Mouse (Mus musculus) fibroblast of lung, adult 2 months (primary cell): ENCODE data around the gene Exosc7.

Source experiments
- DNase-seq: peaks from one replicate; pipeline ENCODE4 v3.0.0-alpha.2; 2011; ENCODE audit warnings: low read depth

Exosc7 gene

DNA sequence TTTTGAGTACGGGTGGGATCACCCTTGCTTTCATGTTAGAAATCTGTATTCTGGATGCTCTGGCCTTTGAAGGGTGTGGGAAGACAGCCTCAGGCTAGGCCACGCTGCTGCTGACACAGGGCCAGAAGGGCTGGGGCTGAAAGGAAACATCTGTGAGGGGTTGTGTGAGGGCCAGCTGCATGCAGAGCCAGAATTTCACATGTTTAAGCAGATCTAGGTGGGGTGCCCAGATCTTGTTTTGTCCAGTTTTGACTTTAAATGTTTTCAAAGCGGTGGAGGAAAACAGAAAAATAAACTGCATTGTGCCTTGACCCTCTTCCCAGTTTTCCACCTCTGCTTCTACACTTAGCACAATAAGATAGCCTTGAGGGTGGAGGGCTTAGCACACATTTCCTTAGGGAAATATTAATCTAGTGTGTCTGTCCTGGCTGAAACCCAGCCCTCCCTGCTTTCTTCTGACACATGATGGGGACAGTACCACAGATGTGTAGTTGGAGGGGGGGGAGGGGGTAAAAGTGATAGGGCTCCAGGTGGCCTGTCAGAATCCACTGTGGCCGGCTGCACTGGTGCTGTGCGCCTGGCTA lies 26.0 kb downstream of the Exosc7 start:
- DNase-seq: peak; percentile 65

DNA sequence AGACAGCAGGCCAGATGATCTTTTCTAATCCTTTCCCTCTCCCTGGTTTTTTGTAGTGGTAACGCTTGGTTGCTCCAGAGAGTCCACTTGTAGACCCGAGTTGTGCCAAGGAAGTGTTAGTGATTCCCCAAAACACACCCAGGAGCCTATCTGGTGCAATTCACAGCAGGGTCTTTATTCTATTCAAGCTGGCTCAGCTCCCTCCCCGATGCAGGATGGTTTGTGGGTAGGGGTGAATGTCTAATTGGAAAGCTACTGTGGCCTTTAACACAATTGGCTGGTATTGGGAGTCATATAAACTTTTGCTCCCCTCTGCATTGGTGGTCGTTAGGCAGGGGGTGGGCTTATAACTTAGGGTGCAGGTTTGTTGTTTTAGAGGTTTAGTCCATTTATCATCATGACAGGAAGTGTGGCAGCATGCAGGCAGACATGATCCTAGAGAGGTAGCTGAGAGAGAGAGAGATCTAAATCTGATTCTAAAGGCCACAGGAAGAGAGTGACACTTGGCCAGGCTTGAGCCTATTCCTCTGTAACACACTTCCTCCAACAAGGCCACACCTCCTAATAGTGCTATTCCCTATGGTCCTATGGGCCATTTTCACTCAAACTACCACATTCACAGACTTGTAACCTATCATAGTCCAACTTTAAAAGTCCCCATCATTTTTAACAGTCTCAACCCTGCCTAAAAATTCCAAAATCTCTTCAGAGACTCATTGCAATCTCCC lies 27.0 kb downstream of the Exosc7 start:
- DNase-seq: no peak

DNA sequence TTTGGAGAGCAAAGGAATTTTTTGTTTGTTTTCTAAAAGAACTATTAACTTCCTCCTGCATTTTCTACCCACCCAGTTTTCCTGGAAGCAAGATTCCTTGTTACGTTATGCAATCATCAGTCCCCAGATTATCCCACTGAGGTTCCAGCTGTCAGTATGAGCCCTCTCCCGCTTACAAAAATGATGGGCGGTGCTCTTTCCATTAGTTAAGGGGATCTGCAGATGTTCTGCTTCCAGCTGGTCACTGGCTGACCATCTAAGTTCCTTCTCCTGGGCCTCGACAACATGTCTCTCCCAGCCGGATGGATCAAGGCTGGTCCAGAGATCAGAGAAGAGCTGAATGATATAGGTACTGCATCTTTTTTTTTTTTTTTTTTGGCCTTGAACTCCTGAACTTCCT lies 35.4 kb downstream of the Exosc7 start:
- DNase-seq: no peak

DNA sequence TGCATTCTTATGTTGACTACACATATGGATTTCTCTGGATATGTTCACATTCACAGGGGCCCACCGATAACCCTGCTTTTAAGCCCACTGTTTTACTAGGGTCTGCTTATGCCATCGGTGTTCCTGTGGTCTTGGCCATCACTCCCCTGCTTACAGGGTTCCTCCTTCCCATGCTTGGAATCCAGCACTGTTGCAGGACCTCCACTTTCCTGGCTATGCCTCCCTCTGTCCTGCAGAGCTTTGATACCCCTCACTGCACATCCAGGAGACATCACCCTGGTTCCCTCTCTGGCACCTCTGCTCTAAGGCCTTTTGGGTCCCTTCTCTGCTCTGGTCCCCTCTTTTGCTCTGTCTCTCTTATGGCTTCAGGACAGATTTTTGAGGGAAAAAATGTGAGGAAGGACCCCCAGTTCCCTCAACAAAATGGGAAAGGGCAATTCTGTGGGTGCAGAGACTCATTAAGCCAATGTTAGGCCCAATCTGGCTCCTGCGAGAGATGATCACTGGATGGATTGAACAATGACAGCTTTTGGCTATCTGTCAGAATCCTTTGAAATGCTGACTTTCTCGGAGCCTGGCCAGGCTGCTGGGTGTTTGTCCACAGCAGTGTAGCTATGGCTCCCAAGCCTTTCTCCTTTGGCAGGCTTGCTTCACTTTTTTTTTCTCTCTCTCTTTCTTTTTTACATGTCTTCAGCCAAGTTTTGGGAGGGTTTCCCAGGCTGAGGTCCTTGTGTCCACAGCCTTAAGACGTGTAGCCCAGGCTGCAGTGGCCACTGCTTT lies 37.4 kb downstream of the Exosc7 start, which contains the start of gene Clec3b:
TSS of gene Clec3b (plus strand) at position 706 of the 780 bp plus-strand sequence.
- no peak for DNase-seq

DNA sequence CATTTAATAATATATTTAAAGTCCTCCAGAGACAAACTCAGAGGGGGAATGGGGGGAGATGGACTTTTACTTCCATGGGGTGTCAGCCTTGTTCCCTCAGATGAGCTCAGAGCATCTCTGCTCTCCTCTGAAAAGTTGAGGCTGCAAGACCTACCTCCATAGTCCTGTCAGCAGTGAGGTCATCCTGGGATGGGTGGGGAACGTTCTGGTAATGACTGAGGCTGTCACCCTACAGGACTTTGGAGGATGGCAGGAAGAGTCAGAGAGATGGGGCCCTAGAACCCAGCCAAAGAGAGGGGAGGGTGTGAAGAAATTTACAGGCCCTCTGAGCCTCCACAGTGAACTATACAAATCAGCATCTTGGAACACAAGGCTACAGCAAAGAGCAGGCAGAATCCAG lies 38.5 kb downstream of the Exosc7 start:
- no peak for DNase-seq

DNA sequence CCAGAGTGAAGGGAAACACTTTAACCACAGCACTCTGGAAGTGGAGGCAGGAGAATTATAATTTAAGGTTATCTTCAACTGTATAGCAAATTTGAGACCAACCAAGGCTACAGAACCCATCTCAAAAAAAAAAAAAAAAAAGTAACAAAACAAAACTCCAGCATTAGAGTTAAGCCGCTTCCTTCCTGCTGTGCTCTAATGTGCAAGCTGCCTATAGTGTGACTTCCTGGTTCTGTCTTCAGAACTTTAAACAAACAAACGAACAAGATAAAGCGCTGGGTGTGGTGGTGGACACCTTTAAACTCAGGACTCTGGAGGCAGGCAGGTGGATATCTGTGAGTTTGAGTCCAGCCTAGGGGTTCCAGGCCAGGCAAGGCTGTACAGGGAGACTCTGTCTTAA lies 39.0 kb downstream of the Exosc7 start:
- DNase-seq: no peak

DNA sequence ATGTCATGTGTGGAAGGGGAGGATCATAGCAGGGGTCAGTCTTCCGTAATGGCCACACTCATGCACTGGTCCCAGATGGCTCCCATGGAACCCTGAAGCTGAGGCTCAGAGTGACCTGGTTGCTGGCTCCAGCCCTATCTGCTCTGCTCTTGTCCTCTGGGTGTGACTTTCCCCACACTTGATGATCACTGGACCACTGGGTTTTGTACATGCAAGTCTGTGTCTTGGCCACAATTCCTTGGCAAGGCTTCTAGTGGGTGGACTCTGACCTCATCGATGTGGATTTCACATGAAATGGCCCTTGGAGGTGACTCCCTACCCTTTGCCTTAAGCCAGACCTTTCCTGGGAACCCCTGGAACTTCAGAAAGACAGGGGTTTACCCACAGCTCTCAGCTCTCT lies 40.1 kb downstream of the Exosc7 start:
- DNase-seq: no peak

DNA sequence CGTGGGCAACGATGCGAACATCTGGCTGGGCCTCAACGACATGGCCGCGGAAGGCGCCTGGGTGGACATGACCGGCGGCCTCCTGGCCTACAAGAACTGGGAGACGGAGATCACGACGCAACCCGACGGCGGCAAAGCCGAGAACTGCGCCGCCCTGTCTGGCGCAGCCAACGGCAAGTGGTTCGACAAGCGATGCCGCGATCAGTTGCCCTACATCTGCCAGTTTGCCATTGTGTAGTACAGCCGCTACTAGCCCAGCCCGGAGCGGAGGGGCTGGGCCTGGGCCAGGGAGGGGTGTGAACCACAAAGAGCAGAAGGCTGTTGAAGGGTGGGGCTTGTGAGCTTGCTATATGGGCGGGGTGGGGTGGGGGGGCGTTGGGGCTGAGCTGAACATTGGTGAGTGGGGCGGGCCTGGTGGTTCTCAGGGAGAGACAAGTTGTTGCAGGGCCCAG lies 43.9 kb downstream of the Exosc7 start:
- DNase-seq: no peak

DNA sequence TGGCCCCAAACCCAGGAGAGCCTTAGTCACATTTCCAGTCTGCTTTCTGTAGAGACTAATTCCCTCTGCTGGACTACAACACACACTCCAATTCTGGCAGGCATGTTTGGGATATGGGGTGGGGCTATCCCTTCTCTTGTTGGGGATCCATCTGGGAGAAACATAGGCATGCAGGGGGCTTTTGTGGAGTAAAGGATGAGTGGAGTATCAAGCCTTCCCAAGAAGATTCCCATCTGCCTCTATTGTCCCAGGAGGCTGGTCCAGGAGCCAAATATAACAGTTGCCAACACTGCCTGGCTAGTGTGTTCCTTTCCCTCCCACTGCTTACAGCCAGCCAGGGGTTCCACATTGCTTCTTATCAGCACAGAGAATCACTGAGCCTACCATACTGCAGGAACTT lies 44.7 kb downstream of the Exosc7 start:
- no peak for DNase-seq

DNA sequence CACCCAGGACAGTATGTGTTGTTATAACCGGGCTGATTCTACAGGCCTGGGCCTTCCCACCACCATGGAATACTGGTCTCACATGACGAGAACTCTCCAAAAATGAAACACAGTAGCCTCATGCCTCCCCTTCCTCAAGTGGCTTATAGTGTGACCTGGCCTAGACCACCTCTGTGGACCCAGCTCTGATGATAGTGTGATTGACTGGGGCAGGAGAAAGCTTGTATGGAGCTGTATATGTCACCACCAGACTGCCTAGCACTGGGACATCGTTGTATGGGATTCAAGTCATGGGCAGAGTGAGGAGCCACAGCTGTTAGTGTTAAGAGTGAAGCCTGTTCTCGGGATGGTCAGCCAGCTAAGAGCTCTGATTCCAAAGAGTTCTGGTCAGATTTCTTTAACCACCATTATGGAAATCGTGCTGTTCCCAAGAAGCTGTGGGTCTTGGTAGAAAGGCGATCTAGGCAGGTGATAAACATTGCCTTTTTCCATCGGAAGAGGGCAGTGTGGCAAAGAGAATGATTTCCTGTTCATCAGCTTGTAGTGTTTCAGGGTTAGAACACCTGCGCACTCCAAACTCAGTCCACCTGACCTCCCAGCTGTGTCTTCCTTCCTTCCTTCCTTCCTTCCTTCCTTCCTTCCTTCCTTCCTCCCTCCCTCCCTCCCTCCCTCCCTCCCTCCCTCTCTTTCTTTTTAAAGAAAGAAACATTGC lies 45.3 kb downstream of the Exosc7 start:
- peak; percentile 35 for DNase-seq

DNA sequence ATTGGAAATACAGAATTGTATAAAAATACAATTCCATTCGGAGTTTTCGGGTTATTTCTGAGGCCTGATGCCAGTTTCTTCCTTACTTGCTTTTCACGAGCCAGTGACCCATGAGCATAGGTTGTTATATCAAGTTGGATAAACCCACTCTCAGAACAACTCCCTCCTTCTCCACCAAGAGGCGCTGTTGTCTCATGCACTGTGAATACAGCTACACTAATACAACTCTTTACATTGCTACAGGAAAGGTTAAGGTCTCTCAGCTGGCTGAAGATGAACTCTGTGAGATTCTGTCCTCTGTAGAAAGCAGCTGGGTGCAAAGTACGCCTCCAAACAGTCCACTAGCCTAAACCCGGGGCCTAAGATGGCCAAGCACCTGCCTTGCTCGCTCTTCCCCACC lies 46.3 kb downstream of the Exosc7 start:
- DNase-seq: peak; percentile 39

DNA sequence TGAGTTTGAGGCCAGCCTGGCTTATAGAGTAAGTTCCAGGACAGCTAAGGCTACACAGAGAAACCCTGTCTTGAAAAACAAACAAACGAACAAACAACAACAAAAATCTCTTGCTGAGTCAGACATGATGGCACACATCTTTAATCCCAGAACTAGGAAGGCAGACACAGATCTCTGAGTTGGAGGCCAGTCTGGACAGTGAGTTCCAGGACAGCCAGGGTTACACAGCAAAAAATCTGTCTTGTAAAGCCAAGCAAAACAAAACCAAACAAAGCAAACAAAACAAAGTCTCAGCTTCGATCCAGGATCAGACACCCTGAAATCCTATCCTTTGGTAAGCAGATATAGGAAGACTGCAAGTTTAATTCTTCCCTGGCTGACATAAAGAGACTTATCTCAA lies 48.8 kb downstream of the Exosc7 start:
- no peak for DNase-seq

DNA sequence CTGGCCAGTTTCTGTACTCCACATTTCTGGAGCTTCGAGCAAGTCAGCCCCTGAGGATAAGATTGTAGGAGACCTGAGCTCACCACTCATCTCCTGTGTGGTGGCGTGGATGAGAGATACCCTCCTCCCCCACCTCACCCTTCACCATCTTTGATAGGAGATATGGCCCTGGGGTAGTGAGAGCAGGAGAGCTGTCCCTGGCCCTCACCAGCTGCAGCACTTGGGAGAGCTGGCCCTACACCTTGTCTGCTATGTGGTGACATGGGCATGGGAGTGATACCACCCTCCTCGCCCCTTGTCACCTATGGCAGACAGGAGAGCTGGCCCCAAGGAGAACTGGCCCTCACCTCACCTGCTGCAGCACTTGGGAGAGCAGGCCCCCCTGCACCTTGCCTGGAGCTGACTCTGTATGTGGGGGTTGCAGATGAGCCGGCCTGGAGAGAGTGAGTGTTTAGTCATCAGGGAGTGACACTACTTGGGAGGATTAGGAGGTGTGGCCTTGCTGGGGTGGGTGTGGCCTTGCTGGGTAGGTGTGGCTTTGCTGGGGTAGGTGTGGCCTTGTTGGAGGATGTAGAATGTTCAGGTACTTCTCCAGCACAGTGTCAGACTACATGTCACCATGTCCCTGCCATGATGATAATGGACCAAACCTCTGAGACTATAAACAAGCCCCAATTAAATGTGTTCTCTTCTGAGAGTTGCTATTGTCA lies 50.1 kb downstream of the Exosc7 start:
- DNase-seq: no peak

DNA sequence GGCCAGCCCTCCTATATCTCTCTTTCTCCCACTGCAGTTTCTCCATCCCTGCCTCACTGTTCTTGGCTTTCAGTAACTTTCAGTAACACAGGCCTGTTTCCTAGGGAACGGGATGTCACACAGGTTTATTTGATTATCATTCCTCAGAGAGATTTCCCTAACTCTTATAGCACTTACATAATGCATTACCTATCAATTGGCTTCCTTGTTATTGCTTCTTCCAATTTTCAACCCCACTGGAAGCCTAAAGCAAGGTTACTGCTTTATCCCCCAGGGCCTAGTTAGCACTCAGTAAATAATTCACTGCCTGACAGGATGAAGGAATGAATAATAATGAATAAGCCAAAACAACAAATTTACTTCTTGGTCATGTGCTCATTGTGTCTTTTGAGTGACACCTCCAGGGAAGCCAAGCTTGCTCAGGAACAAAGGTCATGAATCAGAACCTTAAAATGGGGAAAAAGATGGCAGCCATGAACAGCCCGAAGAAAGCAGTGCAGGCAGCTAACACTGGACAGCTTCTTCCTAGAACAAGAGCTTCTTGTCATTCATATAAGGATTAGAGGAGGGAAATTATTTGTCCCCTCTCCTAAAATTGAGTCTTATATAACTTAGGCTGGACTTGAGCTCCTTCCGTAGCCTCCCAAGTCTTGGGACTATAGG lies 52.9 kb downstream of the Exosc7 start:
- no peak for DNase-seq

DNA sequence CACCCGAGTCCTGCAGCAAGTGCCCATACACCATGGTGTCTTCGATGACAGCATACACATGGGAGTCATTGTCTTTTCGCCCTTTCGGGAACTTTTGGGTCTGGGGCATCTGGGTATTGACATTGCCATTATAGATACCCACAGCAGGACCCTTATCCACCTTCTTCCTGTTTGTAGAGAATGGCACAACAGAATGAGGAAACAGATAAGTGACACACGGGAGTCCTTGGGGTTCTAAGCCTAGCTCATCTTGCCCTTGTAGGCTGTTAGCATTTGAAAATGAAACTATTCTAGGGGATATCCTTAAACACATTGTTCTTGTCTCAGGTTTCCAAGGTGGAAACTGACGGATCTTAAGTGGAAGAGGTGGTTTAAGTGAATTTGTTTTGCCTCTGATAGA lies 60.7 kb downstream of the Exosc7 start:
- DNase-seq: no peak

DNA sequence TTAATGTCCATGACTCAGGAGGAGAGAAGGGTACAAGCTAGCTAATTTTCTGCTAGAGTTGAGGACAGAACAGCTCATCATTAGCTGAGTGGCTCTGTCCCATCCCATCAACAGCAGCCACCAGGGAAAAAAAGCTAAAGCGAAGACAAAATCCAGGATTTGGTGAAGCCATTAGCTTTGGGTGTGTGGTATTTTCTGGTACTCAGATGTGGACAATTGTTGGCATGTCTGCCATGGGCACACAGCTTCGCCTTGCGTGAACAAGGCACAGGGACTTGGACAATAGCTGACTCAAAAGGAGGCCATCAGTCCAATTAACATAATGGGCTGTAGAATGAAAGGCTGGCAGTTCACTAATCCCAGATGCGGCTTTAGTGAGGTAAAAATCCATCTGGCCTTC lies 61.3 kb downstream of the Exosc7 start:
- no peak for DNase-seq

DNA sequence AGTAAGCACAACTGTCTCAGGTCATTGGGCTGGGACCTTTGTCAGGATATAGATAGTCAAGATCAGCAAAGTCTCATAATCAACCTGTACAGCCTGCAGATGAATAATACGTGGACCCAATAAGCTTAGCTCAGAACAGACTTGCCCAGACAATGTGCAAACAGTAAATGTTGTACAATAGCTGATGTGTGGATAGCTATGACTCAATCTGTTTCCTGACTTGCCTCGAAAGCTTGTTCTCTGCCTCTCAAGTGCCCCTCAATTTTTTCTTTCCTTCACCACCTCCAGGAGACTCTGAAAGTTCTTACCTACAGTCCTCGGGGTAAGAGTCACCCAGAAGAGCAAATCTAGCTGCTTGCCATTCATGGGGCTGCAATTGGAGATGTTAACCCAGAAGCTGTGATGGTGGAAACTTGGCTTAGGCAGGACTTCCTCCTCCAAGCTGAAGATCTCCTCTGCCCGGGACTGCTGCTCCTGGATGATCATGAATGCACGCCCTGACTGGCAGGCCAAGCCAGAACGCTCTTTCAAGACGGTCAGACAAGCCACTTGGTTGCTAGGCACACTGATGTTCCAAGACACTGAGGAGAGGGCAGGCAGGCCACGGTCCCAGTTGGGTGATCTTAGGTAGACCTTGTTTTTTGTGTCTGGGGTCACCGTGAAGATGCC lies 64.5 kb downstream of the Exosc7 start:
- DNase-seq: no peak

DNA sequence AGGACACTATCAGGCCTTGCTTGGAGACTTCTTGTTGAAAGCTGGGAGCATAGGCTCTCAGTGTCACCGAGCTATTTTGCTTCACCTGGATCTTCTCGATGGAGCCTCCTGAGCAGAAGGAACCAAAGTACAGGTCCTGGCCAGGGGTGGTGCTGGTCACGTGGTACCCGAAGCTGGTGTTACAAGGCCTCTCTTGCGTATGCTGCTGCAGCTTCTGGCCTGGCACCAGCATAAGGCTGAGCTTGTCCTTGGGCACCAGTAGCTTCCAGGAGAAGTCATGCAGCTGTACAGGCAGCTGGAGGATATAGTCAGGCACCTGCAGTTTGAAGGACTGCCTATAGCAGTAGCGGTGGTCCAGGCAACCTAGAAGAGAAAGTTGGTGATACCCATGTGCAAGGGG lies 67.0 kb downstream of the Exosc7 start:
- no peak for DNase-seq

DNA sequence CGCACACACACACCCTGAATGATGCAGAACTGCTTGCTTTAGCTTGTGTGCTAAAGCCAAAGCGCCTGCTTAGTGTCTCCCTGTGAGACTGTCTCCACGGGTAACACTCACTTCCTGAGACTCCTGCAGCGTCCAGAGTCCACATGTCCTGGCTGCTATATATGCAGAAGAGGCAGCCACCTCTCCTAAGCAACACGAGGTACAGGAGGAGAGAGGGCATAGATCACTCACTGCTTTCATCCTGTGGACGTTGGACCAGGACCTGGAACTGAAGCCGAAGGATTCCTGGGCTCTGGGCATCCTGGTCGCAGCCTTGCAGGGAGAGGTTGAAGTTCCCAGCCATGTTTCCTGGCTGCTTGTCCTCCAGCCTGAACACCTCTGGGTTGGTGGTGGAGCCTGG lies 70.2 kb downstream of the Exosc7 start:
- no peak for DNase-seq

DNA sequence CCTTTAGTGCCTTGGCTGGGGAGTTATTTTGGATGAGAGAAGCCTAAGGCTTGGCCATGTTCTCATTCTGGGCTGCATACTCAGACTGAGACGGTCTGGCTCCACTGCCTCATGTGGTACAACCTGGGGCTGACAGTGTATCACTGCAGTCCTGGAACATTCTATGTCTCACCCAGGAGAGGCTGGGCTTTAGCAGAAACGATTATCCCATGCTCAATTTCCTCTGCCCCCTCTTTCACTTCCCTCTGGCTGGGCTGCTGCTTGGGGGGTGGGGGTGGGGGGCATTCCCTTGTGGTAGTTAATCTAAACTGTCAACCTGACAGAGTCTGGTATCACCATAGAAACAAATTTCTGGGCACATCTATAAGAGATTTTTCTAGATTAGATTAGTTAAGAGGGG lies 72.5 kb downstream of the Exosc7 start:
- no peak for DNase-seq
